Mouse (Mus musculus): ENCODE measurements around the gene Bphl. TPM values are rescaled to one million over a fixed set of nuclear protein-coding genes. Genes with fewer than 3 reads are reported as not detected.

Gene Bphl
- polyA plus RNA-seq, 1 experiment from 2014 or later: 36.1 TPM

DNA sequence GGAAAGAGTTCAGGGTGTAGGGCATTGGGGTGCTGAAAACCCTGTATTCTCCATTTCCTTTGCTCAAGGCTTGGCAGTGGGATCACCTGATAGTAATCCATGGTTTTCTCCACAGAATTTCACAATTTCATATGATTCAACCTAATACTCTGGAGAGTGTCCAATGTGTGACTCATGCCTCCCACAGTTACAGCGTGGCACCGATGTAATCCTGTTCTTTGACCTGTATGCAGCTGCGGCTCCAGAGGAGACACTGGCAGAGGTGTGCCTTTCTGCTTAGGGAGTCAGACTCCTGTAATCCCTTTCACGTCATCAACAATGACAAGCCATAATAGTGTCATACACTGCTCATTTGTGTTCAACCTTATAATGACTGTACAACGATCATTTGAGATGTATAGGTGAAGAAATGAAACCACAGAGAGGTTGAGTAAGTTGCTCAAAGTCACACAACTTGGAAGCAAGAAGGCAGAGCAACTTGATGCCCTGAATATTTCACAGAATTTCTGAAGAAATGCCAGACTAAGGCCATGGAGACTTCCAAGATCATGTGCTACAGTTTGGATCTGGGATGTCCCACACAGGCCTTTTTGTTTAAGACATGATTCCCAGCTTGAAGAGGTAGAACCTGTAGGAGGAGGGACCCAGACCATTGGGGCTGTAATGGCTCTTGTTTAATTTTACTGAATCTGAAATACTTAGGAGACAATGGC, 75.1 kb downstream of the Bphl start:
- Histone ChIP-seq H3K27ac (ENCODE audit: low read length) (no peak overlapping the region), H3K4me2 (replicated peaks; ENCODE audit: low read depth, low read length) (no peak overlapping the region), H3K36me3 (ENCODE audit: control insufficient read depth, insufficient read depth, low read length) (no peaks in the 10 kb centered on the region), H3K4me1 (ENCODE audit: control insufficient read depth, insufficient read depth, low read length) (no peaks in the 10 kb centered on the region), H3K9me3 (ENCODE audit: control insufficient read depth, low read depth, low read length) (no peaks in the 10 kb centered on the region), H3K27me3 (ENCODE audit: control insufficient read depth, insufficient read depth, low read length) (no peaks in the 10 kb centered on the region), H3K9ac (replicated peaks; ENCODE audit: low read depth, low read length) (no peak overlapping the region), H3K4me3 (ENCODE audit: low read depth, low read length) (no peak overlapping the region)
- ATAC-seq (ENCODE audit: insufficient number of reproducible peaks, insufficient read depth, low FRiP score, low read depth): peak; percentile 53; the same call in 1 of the 2 replicates
- WGBS: 80% methylated on average over 5 of the region's 5 CpGs

DNA sequence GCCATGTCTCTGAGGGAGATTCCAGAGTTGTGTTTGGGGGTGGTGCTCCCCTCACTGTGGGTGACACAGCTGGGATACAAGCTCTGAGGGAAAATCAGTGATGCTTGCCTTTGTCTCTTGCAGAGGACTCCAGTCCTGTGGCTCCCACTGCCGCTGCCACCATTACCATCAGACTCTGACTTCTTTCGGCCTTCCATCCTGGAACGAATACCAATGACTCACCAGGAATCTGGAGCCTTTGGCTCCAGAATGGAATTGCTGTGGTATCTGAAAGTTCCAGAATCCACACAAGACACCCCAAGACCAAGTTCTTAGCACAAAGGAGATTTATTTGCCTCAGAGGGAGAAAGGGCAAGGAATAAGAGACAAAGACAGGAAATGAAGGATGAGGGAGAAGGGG, 75.7 kb downstream of the Bphl start:
- H3K9ac ChIP-seq (replicated peaks; ENCODE audit: low read depth, low read length): no peak overlapping the region
- no peak overlapping the region for H3K4me3 ChIP-seq (ENCODE audit: low read depth, low read length)
- H3K9me3 ChIP-seq (ENCODE audit: control insufficient read depth, low read depth, low read length): no peaks in the 10 kb centered on the region
- 84% methylated on average over 3 of the region's 3 CpGs for WGBS
- no peaks in the 10 kb centered on the region for H3K27me3 ChIP-seq (ENCODE audit: control insufficient read depth, insufficient read depth, low read length)
- ATAC-seq (ENCODE audit: insufficient number of reproducible peaks, insufficient read depth, low FRiP score, low read depth): no peak
- no peak overlapping the region for H3K4me2 ChIP-seq (replicated peaks; ENCODE audit: low read depth, low read length)
- H3K27ac ChIP-seq (ENCODE audit: low read length): no peak overlapping the region
- no peaks in the 10 kb centered on the region for H3K4me1 ChIP-seq (ENCODE audit: control insufficient read depth, insufficient read depth, low read length)
- no peaks in the 10 kb centered on the region for H3K36me3 ChIP-seq (ENCODE audit: control insufficient read depth, insufficient read depth, low read length)

- 80% methylated on average over 4 of the region's 4 CpGs for WGBS
- H3K4me1 ChIP-seq (ENCODE audit: control insufficient read depth, insufficient read depth, low read length): no peaks in the 10 kb centered on the region
- no peaks in the 10 kb centered on the region for H3K27me3 ChIP-seq (ENCODE audit: control insufficient read depth, insufficient read depth, low read length)
- no peak overlapping the region for H3K4me3 ChIP-seq (ENCODE audit: low read depth, low read length)
- H3K27ac ChIP-seq (ENCODE audit: low read length): no peak overlapping the region
- ATAC-seq (ENCODE audit: insufficient number of reproducible peaks, insufficient read depth, low FRiP score, low read depth): no peak
- H3K9me3 ChIP-seq (ENCODE audit: control insufficient read depth, low read depth, low read length): no peaks in the 10 kb centered on the region
- H3K9ac ChIP-seq (replicated peaks; ENCODE audit: low read depth, low read length): no peak overlapping the region
- H3K4me2 ChIP-seq (replicated peaks; ENCODE audit: low read depth, low read length): no peak overlapping the region
- H3K36me3 ChIP-seq (ENCODE audit: control insufficient read depth, insufficient read depth, low read length): no peaks in the 10 kb centered on the region
These were observed 77.3 kb downstream of the Bphl start for GRCm38 (mm10) chr13:34114654-34115053.

- no peak overlapping the region for H3K9ac ChIP-seq (replicated peaks; ENCODE audit: low read depth, low read length)
- no peaks in the 10 kb centered on the region for H3K9me3 ChIP-seq (ENCODE audit: control insufficient read depth, low read depth, low read length)
- H3K27me3 ChIP-seq (ENCODE audit: control insufficient read depth, insufficient read depth, low read length): no peaks in the 10 kb centered on the region
- WGBS: 70% methylated on average over 6 of the region's 6 CpGs
- no peak overlapping the region for H3K27ac ChIP-seq (ENCODE audit: low read length)
- H3K36me3 ChIP-seq (ENCODE audit: control insufficient read depth, insufficient read depth, low read length): no peaks in the 10 kb centered on the region
- no peak for ATAC-seq (ENCODE audit: insufficient number of reproducible peaks, insufficient read depth, low FRiP score, low read depth)
- H3K4me3 ChIP-seq (ENCODE audit: low read depth, low read length): no peak overlapping the region
- H3K4me2 ChIP-seq (replicated peaks; ENCODE audit: low read depth, low read length): no peak overlapping the region
- H3K4me1 ChIP-seq (ENCODE audit: control insufficient read depth, insufficient read depth, low read length): no peaks in the 10 kb centered on the region
These were observed 79.1 kb downstream of the Bphl start for GRCm38 (mm10) chr13:34116508-34116907.

DNA sequence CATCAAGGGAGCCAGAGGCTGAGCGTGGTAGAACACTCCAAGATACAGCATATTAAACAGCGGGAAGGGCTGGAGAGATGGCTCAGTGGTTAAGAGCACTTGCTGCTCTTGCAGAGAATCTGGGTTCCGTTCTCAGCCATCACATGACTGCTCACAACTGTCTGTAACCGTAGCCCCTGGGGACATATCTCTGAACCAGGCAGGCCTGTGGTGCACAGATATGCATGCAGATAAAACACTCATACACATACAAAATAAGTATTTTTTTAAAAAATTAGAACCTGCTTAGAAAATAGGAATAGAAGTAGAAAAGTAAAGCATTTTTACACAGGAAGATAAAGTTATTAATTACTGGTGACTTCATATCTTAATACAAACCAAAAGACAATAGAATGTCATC, 81.4 kb downstream of the Bphl start:
- WGBS: 71% methylated on average over 4 of the region's 4 CpGs
- no peaks in the 10 kb centered on the region for H3K36me3 ChIP-seq (ENCODE audit: control insufficient read depth, insufficient read depth, low read length)
- no peak for ATAC-seq (ENCODE audit: insufficient number of reproducible peaks, insufficient read depth, low FRiP score, low read depth)
- no peaks in the 10 kb centered on the region for H3K4me1 ChIP-seq (ENCODE audit: control insufficient read depth, insufficient read depth, low read length)
- H3K4me2 ChIP-seq (replicated peaks; ENCODE audit: low read depth, low read length): no peak overlapping the region
- H3K9ac ChIP-seq (replicated peaks; ENCODE audit: low read depth, low read length): no peak overlapping the region
- no peak overlapping the region for H3K27ac ChIP-seq (ENCODE audit: low read length)
- H3K4me3 ChIP-seq (ENCODE audit: low read depth, low read length): no peak overlapping the region
- H3K27me3 ChIP-seq (ENCODE audit: control insufficient read depth, insufficient read depth, low read length): no peaks in the 10 kb centered on the region
- H3K9me3 ChIP-seq (ENCODE audit: control insufficient read depth, low read depth, low read length): no peaks in the 10 kb centered on the region

DNA sequence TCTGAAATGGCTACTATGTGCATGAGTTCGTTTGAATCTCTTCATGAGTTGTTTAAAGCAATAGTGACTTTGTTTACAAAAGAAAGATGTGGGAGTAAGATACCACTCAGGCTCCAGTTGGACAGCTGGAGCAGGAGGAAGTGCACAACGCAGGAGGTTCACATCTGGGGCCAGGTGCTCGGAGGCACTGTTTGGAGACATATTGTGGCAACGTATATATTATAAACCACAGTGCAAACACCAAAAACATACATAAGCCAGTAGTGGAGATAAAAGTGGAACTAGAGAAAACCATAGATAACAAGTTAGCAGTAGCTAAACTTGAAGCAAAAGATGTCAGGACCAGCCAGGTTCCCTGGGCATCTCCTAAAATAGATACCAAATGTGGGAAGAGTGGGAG, 82.0 kb downstream of the Bphl start:
- H3K27ac ChIP-seq (ENCODE audit: low read length): no peak overlapping the region
- WGBS: 19% methylated on average over 4 of the region's 4 CpGs
- ATAC-seq (ENCODE audit: insufficient number of reproducible peaks, insufficient read depth, low FRiP score, low read depth): no peak

DNA sequence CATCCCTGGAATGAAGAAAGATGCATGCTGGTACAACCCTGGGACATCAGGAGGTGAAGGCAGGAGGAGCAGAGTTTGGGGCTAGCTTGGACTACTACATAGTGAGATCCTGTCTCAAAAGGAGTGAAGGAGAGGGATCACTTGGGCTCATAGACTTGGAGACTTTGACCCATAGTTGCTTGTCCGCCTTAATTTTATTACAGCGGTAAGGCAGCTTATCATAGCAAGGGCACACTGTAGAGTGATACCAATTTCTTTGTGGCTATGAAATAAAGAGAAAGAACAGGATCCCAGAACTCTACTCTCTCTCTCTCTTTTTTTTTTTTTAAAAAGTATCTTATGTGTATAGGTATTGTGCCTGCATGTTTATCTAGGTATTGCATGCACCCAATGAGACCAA, 83.1 kb downstream of the Bphl start:
- Histone ChIP-seq H3K36me3 (ENCODE audit: control insufficient read depth, insufficient read depth, low read length) (no peaks in the 10 kb centered on the region; the same call in 1 of the 2 replicates), H3K4me3 (ENCODE audit: low read depth, low read length) (no peak overlapping the region), H3K4me2 (replicated peaks; ENCODE audit: low read depth, low read length) (no peak overlapping the region), H3K9ac (replicated peaks; ENCODE audit: low read depth, low read length) (no peak overlapping the region), H3K27ac (ENCODE audit: low read length) (no peak overlapping the region), H3K27me3 (ENCODE audit: control insufficient read depth, insufficient read depth, low read length) (no peaks in the 10 kb centered on the region), H3K9me3 (ENCODE audit: control insufficient read depth, low read depth, low read length) (no peaks in the 10 kb centered on the region), H3K4me1 (ENCODE audit: control insufficient read depth, insufficient read depth, low read length) (no peaks in the 10 kb centered on the region)
- WGBS: 96% methylated on average over 2 of the region's 2 CpGs
- ATAC-seq (ENCODE audit: insufficient number of reproducible peaks, insufficient read depth, low FRiP score, low read depth): no peak

More for the DNA sequence above, 82.0 kb downstream of the Bphl start:
- Histone ChIP-seq H3K4me3 (ENCODE audit: low read depth, low read length) (no peak overlapping the region), H3K27me3 (ENCODE audit: control insufficient read depth, insufficient read depth, low read length) (no peaks in the 10 kb centered on the region), H3K4me1 (ENCODE audit: control insufficient read depth, insufficient read depth, low read length) (no peaks in the 10 kb centered on the region), H3K9ac (replicated peaks; ENCODE audit: low read depth, low read length) (no peak overlapping the region), H3K9me3 (ENCODE audit: control insufficient read depth, low read depth, low read length) (no peaks in the 10 kb centered on the region), H3K4me2 (replicated peaks; ENCODE audit: low read depth, low read length) (no peak overlapping the region), H3K36me3 (ENCODE audit: control insufficient read depth, insufficient read depth, low read length) (no peaks in the 10 kb centered on the region)

Data from stomach, embryonic 14.5 days (tissue).